Mouse (Mus musculus) T-cell, adult 66 days (primary cell): ENCODE data around the gene Tbc1d7. TPM values are rescaled to one million over a fixed set of nuclear protein-coding genes. Genes with fewer than 3 reads are reported as not detected.

Experiments used
- total RNA-seq, 2 experiments: library from RNA; stranded (reverse); gene quantifications; 3 replicates in 1 of 2; 4 replicates in 1 of 2; pipeline ENCODE4 v1.2.4; 2023

Gene Tbc1d7
- total RNA-seq = 1 to 10 TPM; 7.6 to 9.9 TPM

DNA sequence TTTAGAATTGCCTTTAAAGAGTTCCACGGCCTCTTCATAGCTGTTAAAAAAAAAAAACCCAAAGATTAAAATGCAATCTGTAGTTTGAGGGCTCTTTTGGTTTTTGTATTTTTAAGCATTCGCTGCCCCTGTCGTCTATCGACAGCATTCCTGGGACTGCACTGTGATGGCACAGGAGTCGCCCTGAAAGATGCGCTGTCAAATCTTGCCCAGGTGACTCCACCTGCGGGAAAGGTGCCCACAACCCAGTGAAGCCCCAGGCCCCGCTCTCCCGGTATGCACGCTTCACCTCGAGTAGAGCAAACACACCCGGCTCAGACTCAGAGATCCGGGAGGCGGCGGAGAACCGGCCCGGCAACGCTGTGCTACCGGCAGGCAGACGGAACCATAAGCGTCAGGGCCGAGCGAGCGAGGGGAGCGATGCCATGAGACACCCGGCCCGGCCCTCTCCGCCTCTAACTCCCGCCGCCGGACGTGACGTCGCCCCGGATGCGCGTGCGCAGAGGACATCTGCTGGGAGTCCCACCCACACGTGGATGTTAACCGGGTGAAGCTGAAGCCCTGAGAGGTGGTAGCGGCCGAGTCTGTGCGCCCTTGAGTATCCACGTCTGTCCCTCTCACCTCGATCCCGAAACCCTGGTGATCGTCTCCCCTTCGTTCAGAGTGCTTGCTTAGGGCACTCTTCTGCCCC is at the start of gene Tbc1d7:
Gene Tbc1d7 (minus strand): TSS at position 482 of the 691 bp plus-strand sequence.

Other genes starting within 250 kb of the Tbc1d7 start
- 10 to 100 TPM; 11.5 to 15.5 TPM for gene Gfod1, start 132.7 kb upstream of the Tbc1d7 start, total RNA-seq
- gene Sirt5, start 194.0 kb upstream of the Tbc1d7 start, total RNA-seq = 10 to 100 TPM; 10.7 to 10.9 TPM
- 100 to 1,000 TPM; 145 to 160 TPM for gene Nol7, start 226.9 kb upstream of the Tbc1d7 start, total RNA-seq